Mouse (Mus musculus): ENCODE data around the gene Acoxl.

Gene Acoxl

GRCm38 (mm10) chr2:128139781-128140180 lies 301.1 kb downstream of the Acoxl start:
- in situ Hi-C loops (cut with MboI): no loop called here

- in situ Hi-C loops (cut with MboI): no loop called here
Measured at GRCm38 (mm10) chr2:128140183-128140582, 301.5 kb downstream of the Acoxl start.

GRCm38 (mm10) chr2:128143992-128144391 lies 305.3 kb downstream of the Acoxl start:
- in situ Hi-C loops (cut with MboI): no loop called here

GRCm38 (mm10) chr2:128145433-128145832 lies 306.8 kb downstream of the Acoxl start:
- in situ Hi-C loops (cut with MboI): no loop called here

GRCm38 (mm10) chr2:128149596-128149995 lies 310.9 kb downstream of the Acoxl start:
- in situ Hi-C loops (cut with MboI): no loop called here

- in situ Hi-C loops (cut with MboI): no loop called here
Measured at GRCm38 (mm10) chr2:128152211-128152610, 313.5 kb downstream of the Acoxl start.

- in situ Hi-C loops (cut with MboI): no loop called here
Measured at GRCm38 (mm10) chr2:128152845-128153550, 314.3 kb downstream of the Acoxl start.

- in situ Hi-C loops (cut with MboI): no loop called here
Measured at GRCm38 (mm10) chr2:128153551-128153910, 314.9 kb downstream of the Acoxl start.

- in situ Hi-C loops (cut with MboI): no loop called here
Measured at GRCm38 (mm10) chr2:128155412-128156066, 316.9 kb downstream of the Acoxl start.

GRCm38 (mm10) chr2:128156067-128156462 lies 317.4 kb downstream of the Acoxl start:
- in situ Hi-C loops (cut with MboI): no loop called here

- in situ Hi-C loops (cut with MboI): no loop called here
Measured at GRCm38 (mm10) chr2:128156557-128157412, 318.1 kb downstream of the Acoxl start.

- in situ Hi-C loops (cut with MboI): no loop called here
Measured at GRCm38 (mm10) chr2:128158734-128159410, 320.2 kb downstream of the Acoxl start.

GRCm38 (mm10) chr2:128159619-128160125 lies 321.0 kb downstream of the Acoxl start:
- in situ Hi-C loops (cut with MboI): no loop called here

GRCm38 (mm10) chr2:128163177-128163576 lies 324.5 kb downstream of the Acoxl start:
- in situ Hi-C loops (cut with MboI): no loop called here

- in situ Hi-C loops (cut with MboI): no loop called here
Measured at GRCm38 (mm10) chr2:128166623-128167423, 328.1 kb downstream of the Acoxl start.

GRCm38 (mm10) chr2:128167930-128168329 lies 329.3 kb downstream of the Acoxl start:
- in situ Hi-C loops (cut with MboI): no loop called here

- in situ Hi-C loops (cut with MboI): no loop called here
Measured at GRCm38 (mm10) chr2:128169486-128169885, 330.8 kb downstream of the Acoxl start.

GRCm38 (mm10) chr2:128169972-128170371 lies 331.3 kb downstream of the Acoxl start:
- in situ Hi-C loops (cut with MboI): no loop called here

- in situ Hi-C loops (cut with MboI): no loop called here
Measured at GRCm38 (mm10) chr2:128170614-128171013, 331.9 kb downstream of the Acoxl start.

GRCm38 (mm10) chr2:128172266-128172665 lies 333.6 kb downstream of the Acoxl start:
- in situ Hi-C loops (cut with MboI): no loop called here

All from mature B cell (primary cell).